ENCODE assay signal across 19 mouse cellular contexts in the genomic region with DNA sequence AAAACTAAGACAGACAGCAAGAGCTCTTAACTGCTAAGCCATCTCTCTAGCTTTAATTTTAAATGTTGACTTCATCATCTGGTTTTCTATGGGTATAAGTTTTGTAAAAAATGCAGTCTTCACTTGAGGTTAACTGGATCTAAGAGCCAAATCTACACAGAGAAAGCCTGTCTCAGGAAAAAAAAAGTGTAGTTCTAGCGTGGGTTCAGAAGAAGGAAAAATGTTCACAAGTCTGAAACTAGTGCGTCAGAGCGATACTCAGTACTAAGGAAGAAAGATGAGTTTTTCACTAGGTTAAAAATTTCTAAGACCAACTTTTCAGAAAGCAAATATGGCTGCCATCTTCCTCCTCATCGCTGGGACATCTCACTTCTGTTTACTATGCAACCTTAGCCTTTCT.
"Had no signal": no experiment of that assay in that cellular context is flagged by ENCODE, and none has a peak within 500 bp of the region (broad histone marks: within the 10 kb centered on the region; RNA-seq: fewer than 3 reads in every experiment).

No protein-coding gene starts in this region.

- ATAC-seq: forebrain, embryonic 13.5 days; forebrain, embryonic 14.5 days; forebrain, embryonic 15.5 days; forebrain, embryonic 16.5 days; forebrain, postnatal 0 days had no signal

- DNase-seq: cerebellum, adult 9-11 months; cerebellum, postnatal 10 days; cerebellum, postnatal 14 days; cerebellum, postnatal 25 days; cerebellum, postnatal 36 days; embryo, embryonic 11 days; forebrain, postnatal 0 days; gastrocnemius, adult 2 months; gastrocnemius, postnatal 10 days; gastrocnemius, postnatal 14 days; gastrocnemius, postnatal 25 days; gastrocnemius, postnatal 36 days; heart, adult 11 months; heart, adult 18-20 months; heart, adult 2 months had no signal
